Mouse (Mus musculus): ENCODE measurements around the gene Ptrh1.

GRCm38 (mm10) chr2:32771886-32772285 lies 3.7 kb upstream of the Ptrh1 start:
- TF ChIP-seq CTCF (conservative IDR thresholded peaks at IDR 0.05; ENCODE audit: insufficient read depth, insufficient read length, low read depth, low read length) (peak; percentile 36; the same call in 1 of the 2 replicates), POLR2A (IDR thresholded peaks at IDR 0.05; ENCODE audit: low read depth, low read length) (no peak)
